Mouse (Mus musculus): ENCODE data around the gene Zmat5. TPM values are rescaled to one million over a fixed set of nuclear protein-coding genes. Genes with fewer than 3 reads are reported as not detected.

Gene Zmat5
- polyA plus RNA-seq, 2 experiments = 15.5 to 25.7 TPM

- H3K36me3 ChIP-seq (replicated peaks; ENCODE audit: control insufficient read depth, insufficient read depth, low read depth) = no peaks in the 10 kb centered on the region
- TF ChIP-seq CTCF (IDR thresholded peaks at IDR 0.05; ENCODE audit: low read depth) (no peak), EP300 (IDR thresholded peaks at IDR 0.05; ENCODE audit: low read depth) (no peak)
- H3K4me1 ChIP-seq (replicated peaks; ENCODE audit: control insufficient read depth in 2 of 2, insufficient read depth in 2 of 2, low read length in 1 of 2) = no peaks in the 10 kb centered on the region
- no peak overlapping the region for H3K9ac ChIP-seq (replicated peaks)
- no peaks in the 10 kb centered on the region; the same call in 1 of the 2 replicates for H3K27me3 ChIP-seq (ENCODE audit: control insufficient read depth, insufficient read depth, low read length)
- H3K4me3 ChIP-seq (ENCODE audit: insufficient read depth in 1 of 2, low read depth in 2 of 2, low read length in 2 of 2) = no peak overlapping the region
- no peaks in the 10 kb centered on the region for H3K9me3 ChIP-seq (ENCODE audit: control insufficient read depth, low read length)
- H3K4me2 ChIP-seq (ENCODE audit: low read depth) = no peak overlapping the region
- WGBS (ENCODE audit: insufficient replicate concordance) = 24% methylated on average over 6 of the region's 6 CpGs
- no peak overlapping the region for H3K27ac ChIP-seq
- ATAC-seq (ENCODE audit: insufficient read depth) (no peak), DNase-seq (ENCODE audit: low read depth in 3 of 3, low spot score in 3 of 3) (no peak)
Observed at GRCm38 (mm10) chr11:4761991-4762390, 57.5 kb downstream of the Zmat5 start.

DNA sequence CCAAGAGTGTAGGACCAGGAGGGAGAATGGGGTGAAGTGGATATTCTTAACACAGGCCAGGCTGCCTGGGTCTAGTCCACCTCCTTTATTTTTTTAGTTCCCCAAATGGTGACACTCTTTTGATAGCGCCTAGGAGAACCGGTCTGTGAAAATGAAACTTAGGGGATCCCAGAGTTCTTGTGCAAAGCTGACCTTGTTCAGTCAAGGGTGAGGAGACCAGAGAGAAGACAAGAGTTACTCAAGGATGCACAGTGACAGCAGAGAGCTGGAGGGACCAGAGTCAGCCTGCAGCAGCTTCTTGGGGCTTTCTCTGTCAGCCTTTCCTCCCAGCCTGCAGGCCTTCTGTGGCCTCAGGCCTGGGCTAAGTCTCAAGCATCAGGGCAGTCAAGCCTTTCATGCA is 58.0 kb downstream of the Zmat5 start:
- Histone ChIP-seq H3K36me3 (replicated peaks; ENCODE audit: control insufficient read depth, insufficient read depth, low read depth) (no peaks in the 10 kb centered on the region), H3K4me1 (replicated peaks; ENCODE audit: control insufficient read depth in 2 of 2, insufficient read depth in 2 of 2, low read length in 1 of 2) (no peaks in the 10 kb centered on the region), H3K9me3 (ENCODE audit: control insufficient read depth, low read length) (no peaks in the 10 kb centered on the region), H3K27ac (no peak overlapping the region), H3K4me3 (ENCODE audit: insufficient read depth in 1 of 2, low read depth in 2 of 2, low read length in 2 of 2) (no peak overlapping the region), H3K4me2 (ENCODE audit: low read depth) (no peak overlapping the region), H3K27me3 (ENCODE audit: control insufficient read depth, insufficient read depth, low read length) (no peaks in the 10 kb centered on the region; the same call in 1 of the 2 replicates), H3K9ac (replicated peaks) (no peak overlapping the region)
- no peak for ATAC-seq (ENCODE audit: insufficient read depth)
- 18% methylated on average over 2 of the region's 2 CpGs for WGBS (ENCODE audit: insufficient replicate concordance)
- TF ChIP-seq EP300 (IDR thresholded peaks at IDR 0.05; ENCODE audit: low read depth) = no peak
- no peak for TF ChIP-seq CTCF (IDR thresholded peaks at IDR 0.05; ENCODE audit: low read depth)
- no peak for DNase-seq (ENCODE audit: low read depth in 3 of 3, low spot score in 3 of 3)

GRCm38 (mm10) chr11:4763631-4764030 is 59.2 kb downstream of the Zmat5 start:
- Histone ChIP-seq H3K9me3 (ENCODE audit: control insufficient read depth, low read length) (no peaks in the 10 kb centered on the region), H3K27me3 (ENCODE audit: control insufficient read depth, insufficient read depth, low read length) (no peaks in the 10 kb centered on the region; the same call in 1 of the 2 replicates), H3K36me3 (replicated peaks; ENCODE audit: control insufficient read depth, insufficient read depth, low read depth) (no peaks in the 10 kb centered on the region), H3K9ac (replicated peaks) (no peak overlapping the region), H3K4me1 (replicated peaks; ENCODE audit: control insufficient read depth in 2 of 2, insufficient read depth in 2 of 2, low read length in 1 of 2) (no peaks in the 10 kb centered on the region), H3K4me2 (ENCODE audit: low read depth) (no peak overlapping the region), H3K4me3 (ENCODE audit: insufficient read depth in 1 of 2, low read depth in 2 of 2, low read length in 2 of 2) (no peak overlapping the region), H3K27ac (no peak overlapping the region)
- WGBS (ENCODE audit: insufficient replicate concordance) = 29% methylated on average over 5 of the region's 5 CpGs
- TF ChIP-seq CTCF (IDR thresholded peaks at IDR 0.05; ENCODE audit: low read depth) (no peak), EP300 (IDR thresholded peaks at IDR 0.05; ENCODE audit: low read depth) (no peak)
- ATAC-seq (ENCODE audit: insufficient read depth) (no peak), DNase-seq (ENCODE audit: low read depth in 3 of 3, low spot score in 3 of 3) (no peak)

- H3K36me3 ChIP-seq (replicated peaks; ENCODE audit: control insufficient read depth, insufficient read depth, low read depth) = no peaks in the 10 kb centered on the region
- no peak overlapping the region for H3K4me3 ChIP-seq (ENCODE audit: insufficient read depth in 1 of 2, low read depth in 2 of 2, low read length in 2 of 2)
- no peaks in the 10 kb centered on the region for H3K9me3 ChIP-seq (ENCODE audit: control insufficient read depth, low read length)
- H3K27me3 ChIP-seq (ENCODE audit: control insufficient read depth, insufficient read depth, low read length) = no peaks in the 10 kb centered on the region; the same call in 1 of the 2 replicates
- no peak overlapping the region for H3K27ac ChIP-seq
- ATAC-seq (ENCODE audit: insufficient read depth) (no peak), DNase-seq (ENCODE audit: low read depth in 3 of 3, low spot score in 3 of 3) (no peak)
- H3K4me2 ChIP-seq (ENCODE audit: low read depth) = no peak overlapping the region
- WGBS (ENCODE audit: insufficient replicate concordance) = 51% methylated on average over 5 of the region's 5 CpGs
- TF ChIP-seq CTCF (IDR thresholded peaks at IDR 0.05; ENCODE audit: low read depth) = no peak
- TF ChIP-seq EP300 (IDR thresholded peaks at IDR 0.05; ENCODE audit: low read depth) = no peak
- H3K9ac ChIP-seq (replicated peaks) = no peak overlapping the region
- H3K4me1 ChIP-seq (replicated peaks; ENCODE audit: control insufficient read depth in 2 of 2, insufficient read depth in 2 of 2, low read length in 1 of 2) = no peaks in the 10 kb centered on the region
Observed at GRCm38 (mm10) chr11:4764476-4764875, 60.0 kb downstream of the Zmat5 start.

DNA sequence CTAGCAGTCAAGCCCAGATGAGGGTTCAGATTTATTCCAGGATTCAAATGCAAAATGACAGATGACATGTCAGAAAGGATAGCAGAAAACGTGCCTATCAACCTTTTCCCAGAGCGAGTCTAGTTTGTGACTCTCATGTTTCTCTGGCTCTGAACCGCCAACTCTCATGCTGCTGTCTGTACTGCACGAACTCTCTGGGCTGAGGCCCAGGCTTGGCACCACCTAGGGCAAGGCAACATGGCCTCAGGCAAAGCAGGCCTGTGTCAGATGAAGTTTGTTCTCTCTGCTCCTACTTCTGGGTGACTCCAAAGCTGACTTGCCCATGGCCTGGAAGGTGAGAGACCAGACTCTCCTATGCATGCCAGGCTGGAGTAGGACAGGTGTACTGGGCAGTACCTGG is 63.9 kb downstream of the Zmat5 start:
- H3K4me3 ChIP-seq (ENCODE audit: insufficient read depth in 1 of 2, low read depth in 2 of 2, low read length in 2 of 2) = no peak overlapping the region
- no peak overlapping the region for H3K9ac ChIP-seq (replicated peaks)
- no peaks in the 10 kb centered on the region for H3K4me1 ChIP-seq (replicated peaks; ENCODE audit: control insufficient read depth in 2 of 2, insufficient read depth in 2 of 2, low read length in 1 of 2)
- no peaks in the 10 kb centered on the region for H3K36me3 ChIP-seq (replicated peaks; ENCODE audit: control insufficient read depth, insufficient read depth, low read depth)
- no peaks in the 10 kb centered on the region for H3K27me3 ChIP-seq (ENCODE audit: control insufficient read depth, insufficient read depth, low read length)
- no peaks in the 10 kb centered on the region for H3K9me3 ChIP-seq (ENCODE audit: control insufficient read depth, low read length)
- WGBS (ENCODE audit: insufficient replicate concordance) = 74% methylated on average over 4 of the region's 4 CpGs
- no peak overlapping the region for H3K27ac ChIP-seq
- no peak overlapping the region for H3K4me2 ChIP-seq (ENCODE audit: low read depth)
- no peak for DNase-seq (ENCODE audit: low read depth in 3 of 3, low spot score in 3 of 3)
- no peak for ATAC-seq (ENCODE audit: insufficient read depth)
- no peak for TF ChIP-seq CTCF (IDR thresholded peaks at IDR 0.05; ENCODE audit: low read depth)
- TF ChIP-seq EP300 (IDR thresholded peaks at IDR 0.05; ENCODE audit: low read depth) = no peak
